Mouse (Mus musculus) splenic B cell, adult 2 months (primary cell): ENCODE measurements around the gene Gm28042.

ENCODE experiments used
- DNase-seq: peaks from one replicate; pipeline ENCODE4 v3.0.0-alpha.2; 2011; ENCODE audit warnings: low read depth, low spot score
- H3K27me3 ChIP-seq: 2 replicates; pipeline ENCODE4 v1.6.1; 2012; ENCODE audit warnings: mild to moderate bottlenecking, low read length, moderate library complexity, mixed read lengths; ENCODE audit not compliant: control insufficient read depth, poor library complexity, insufficient read depth, severe bottlenecking
- H3K36me3 ChIP-seq: 2 replicates; pipeline ENCODE4 v1.6.1; 2012; ENCODE audit warnings: mild to moderate bottlenecking, low read length, moderate library complexity, mixed read lengths; ENCODE audit not compliant: control insufficient read depth, poor library complexity, insufficient read depth, severe bottlenecking

The Gm28042 gene

GRCm38 (mm10) chr2:120032726-120033467 is 5.6 kb downstream of the Gm28042 start, which contains the start of gene Pla2g4b:
Pla2g4b (plus strand) TSS chr2:120033417.
- DNase-seq: no peak
- no peaks in the 10 kb centered on the region for H3K27me3 ChIP-seq
- H3K36me3 ChIP-seq: no peaks in the 10 kb centered on the region; the same call in none of the 2 replicates

- H3K36me3 ChIP-seq: no peaks in the 10 kb centered on the region; the same call in none of the 2 replicates
- no peaks in the 10 kb centered on the region for H3K27me3 ChIP-seq
- DNase-seq: no peak
Observed at GRCm38 (mm10) chr2:120033726-120034125, 6.4 kb downstream of the Gm28042 start.

GRCm38 (mm10) chr2:120037744-120038143 is 10.5 kb downstream of the Gm28042 start:
- Histone ChIP-seq H3K36me3 (no peaks in the 10 kb centered on the region; the same call in none of the 2 replicates), H3K27me3 (no peaks in the 10 kb centered on the region)
- DNase-seq: no peak

GRCm38 (mm10) chr2:120040991-120041390 is 13.7 kb downstream of the Gm28042 start:
- Histone ChIP-seq H3K27me3 (no peaks in the 10 kb centered on the region), H3K36me3 (no peaks in the 10 kb centered on the region)
- no peak for DNase-seq

- no peak for DNase-seq
- H3K27me3 ChIP-seq: no peaks in the 10 kb centered on the region
- no peaks in the 10 kb centered on the region for H3K36me3 ChIP-seq
Observed at GRCm38 (mm10) chr2:120044101-120044603, 16.9 kb downstream of the Gm28042 start.

- no peak for DNase-seq
- no peaks in the 10 kb centered on the region for H3K27me3 ChIP-seq
- no peaks in the 10 kb centered on the region for H3K36me3 ChIP-seq
Observed at GRCm38 (mm10) chr2:120044676-120045075, 17.4 kb downstream of the Gm28042 start.

- DNase-seq: no peak
- no peaks in the 10 kb centered on the region for H3K36me3 ChIP-seq
- no peaks in the 10 kb centered on the region for H3K27me3 ChIP-seq
Observed at GRCm38 (mm10) chr2:120046486-120047310, 19.4 kb downstream of the Gm28042 start.

- Histone ChIP-seq H3K36me3 (no peaks in the 10 kb centered on the region), H3K27me3 (no peaks in the 10 kb centered on the region)
- DNase-seq: no peak
Observed at GRCm38 (mm10) chr2:120048173-120048572, 20.9 kb downstream of the Gm28042 start.

GRCm38 (mm10) chr2:120049632-120050274 is 22.5 kb downstream of the Gm28042 start:
- H3K27me3 ChIP-seq: no peaks in the 10 kb centered on the region
- peak; percentile 55 for DNase-seq

GRCm38 (mm10) chr2:120051405-120051804 is 24.1 kb downstream of the Gm28042 start:
- Histone ChIP-seq H3K27me3 (no peaks in the 10 kb centered on the region), H3K36me3 (no peaks in the 10 kb centered on the region)
- DNase-seq: no peak

More at GRCm38 (mm10) chr2:120049632-120050274, 22.5 kb downstream of the Gm28042 start:
- no peaks in the 10 kb centered on the region for H3K36me3 ChIP-seq

- H3K27me3 ChIP-seq: no peaks in the 10 kb centered on the region
- DNase-seq: no peak
- no peaks in the 10 kb centered on the region for H3K36me3 ChIP-seq
Observed at GRCm38 (mm10) chr2:120054771-120055552, 27.7 kb downstream of the Gm28042 start.

- H3K36me3 ChIP-seq: no peaks in the 10 kb centered on the region
Observed at GRCm38 (mm10) chr2:120055923-120056322, 28.6 kb downstream of the Gm28042 start.

GRCm38 (mm10) chr2:120058818-120059217 is 31.5 kb downstream of the Gm28042 start:
- H3K36me3 ChIP-seq: no peaks in the 10 kb centered on the region
- no peak for DNase-seq
- H3K27me3 ChIP-seq: no peaks in the 10 kb centered on the region

More at GRCm38 (mm10) chr2:120055923-120056322, 28.6 kb downstream of the Gm28042 start:
- no peak for DNase-seq
- H3K27me3 ChIP-seq: no peaks in the 10 kb centered on the region

GRCm38 (mm10) chr2:120059466-120059865 is 32.2 kb downstream of the Gm28042 start:
- no peaks in the 10 kb centered on the region for H3K27me3 ChIP-seq
- no peaks in the 10 kb centered on the region for H3K36me3 ChIP-seq
- no peak for DNase-seq
